Mouse (Mus musculus): ENCODE measurements around the gene Etl4.

DNA sequence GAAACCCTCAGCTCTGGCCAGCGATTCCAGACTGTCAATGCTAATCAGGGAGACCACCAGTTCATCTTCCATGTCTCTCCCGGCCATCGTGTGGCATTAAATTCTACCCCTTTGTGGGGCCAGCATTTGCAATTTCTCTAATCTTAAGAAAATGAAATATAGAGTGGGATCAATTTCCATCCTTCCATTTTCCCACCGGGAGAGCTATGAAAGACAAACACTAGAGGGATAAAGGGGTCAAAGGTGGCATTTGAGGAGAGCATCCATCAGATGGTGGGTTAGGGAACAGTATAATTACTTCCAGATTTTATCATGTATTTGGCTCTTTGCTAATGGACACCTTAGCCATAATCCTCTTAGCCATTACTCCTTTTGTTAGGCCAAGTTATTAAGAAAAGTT lies 321.8 kb downstream of the Etl4 start:
- TF ChIP-seq CTCF (IDR thresholded peaks at IDR 0.05; ENCODE audit: insufficient read depth, low read length) (no peak), POLR2A (IDR thresholded peaks at IDR 0.05; ENCODE audit: borderline replicate concordance, extremely low read depth, low read depth, low read length) (no peak)

Measured in lung, adult 2 months (tissue).